Mouse (Mus musculus) neural tube, embryonic 12.5 days (tissue): ENCODE measurements around the gene Vmn2r38. TPM values are rescaled to one million over a fixed set of nuclear protein-coding genes. Genes with fewer than 3 reads are reported as not detected.
"Not testable (repeated sequence)": the region's sequence is repeated elsewhere in the genome, so short reads cannot be mapped to it uniquely, and the experiment has no call there.

Experiments
- ATAC-seq: fragments of 200-750 bp; cut with Nextera tagmentation; 2 replicates; pipeline ENCODE4 v1.8.0; 2017; ENCODE audit warnings: low read depth, mild to moderate bottlenecking, moderate TSS enrichment, moderate library complexity; ENCODE audit not compliant: low FRiP score
- H3K27ac ChIP-seq: fragments of 300-500 bp; sonication (generic); 2 replicates; pipeline ENCODE4 v1.5.1; 2016
- H3K27me3 ChIP-seq: fragments of 300-500 bp; sonication (generic); replicated peaks from 2 replicates; pipeline ENCODE4 v1.6.1; 2016; ENCODE audit warnings: mild to moderate bottlenecking
- H3K36me3 ChIP-seq: fragments of 300-500 bp; sonication (generic); 2 replicates; pipeline ENCODE4 v1.6.1; 2016; ENCODE audit warnings: mild to moderate bottlenecking
- H3K4me1 ChIP-seq: fragments of 300-500 bp; sonication (generic); 2 replicates; pipeline ENCODE4 v1.6.1; 2016
- H3K4me2 ChIP-seq: fragments of 300-500 bp; sonication (generic); replicated peaks from 2 replicates; pipeline ENCODE4 v1.6.1; 2016; ENCODE audit warnings: mild to moderate bottlenecking
- H3K4me3 ChIP-seq: fragments of 300-500 bp; sonication (generic); 2 replicates; pipeline ENCODE4 v1.5.1; 2016
- H3K9ac ChIP-seq: fragments of 300-500 bp; sonication (generic); 2 replicates; pipeline ENCODE4 v1.6.1; 2016; ENCODE audit warnings: mild to moderate bottlenecking
- H3K9me3 ChIP-seq: fragments of 300-500 bp; sonication (generic); 2 replicates; pipeline ENCODE4 v1.6.1; 2016; ENCODE audit warnings: mild to moderate bottlenecking
- WGBS: fragments of 180-500 bp; shearing (Covaris S2); methylation state at CpG from one replicate; pipeline ENCODE4 v1.1.7; 2016; 5-methylcytosine and 5-hydroxymethylcytosine counted together
- polyA plus RNA-seq: library from polyadenylated mRNA; unstranded; fragments of >200 nt; fragmentation: Nextera tagmentation; extraction: Ambion mirVana; gene quantifications from 2 replicates; pipeline ENCODE4 v1.2.1, GENCODE M21; 2016

Gene Vmn2r38
- not detected in 2 replicates for polyA plus RNA-seq

GRCm38 (mm10) chr7:9097781-9098180 lies at the start of gene Vmn2r38:
Gene Vmn2r38 (minus strand): TSS chr7:9097881.
- not testable (repeated sequence) for H3K4me3 ChIP-seq, H3K27ac ChIP-seq, H3K4me2 ChIP-seq, ATAC-seq, H3K4me1 ChIP-seq, H3K27me3 ChIP-seq, H3K36me3 ChIP-seq, H3K9ac ChIP-seq, H3K9me3 ChIP-seq

- not testable (repeated sequence) for H3K27ac ChIP-seq, H3K4me2 ChIP-seq, H3K9ac ChIP-seq, H3K9me3 ChIP-seq, H3K4me1 ChIP-seq, H3K36me3 ChIP-seq, H3K27me3 ChIP-seq, H3K4me3 ChIP-seq, ATAC-seq
- 85% methylated on average over 4 of the region's 4 CpGs for WGBS
These were observed 32.3 kb downstream of the Vmn2r38 start for GRCm38 (mm10) chr7:9065353-9065752.

- ATAC-seq, H3K4me3 ChIP-seq, H3K9me3 ChIP-seq, H3K27me3 ChIP-seq, H3K27ac ChIP-seq, H3K36me3 ChIP-seq, H3K9ac ChIP-seq, H3K4me2 ChIP-seq, H3K4me1 ChIP-seq: not testable (repeated sequence)
These were observed 67.0 kb downstream of the Vmn2r38 start, which contains the start of gene Vmn2r39 for GRCm38 (mm10) chr7:9030698-9031097. Gene Vmn2r39 (minus strand): TSS chr7:9030798.

Other genes with a start within 250 kb of the Vmn2r38 start
- not detected in 2 replicates for gene Vmn2r40, start 166.4 kb downstream of the Vmn2r38 start, polyA plus RNA-seq
- not detected in 2 replicates for gene Vmn2r39, start 67.1 kb downstream of the Vmn2r38 start, polyA plus RNA-seq
- gene Vmn2r37, start 125.8 kb upstream of the Vmn2r38 start, polyA plus RNA-seq = not detected in 2 replicates